Mouse (Mus musculus) forelimb bud, embryonic 11.5 days (tissue): ENCODE data around the gene Olfr106-ps.

Experiments
- DNase-seq: peaks from one replicate; pipeline ENCODE4 v3.0.0-alpha.2; 2012; ENCODE audit warnings: low read depth, low spot score

Olfr106-ps gene

GRCm38 (mm10) chr17:37390093-37390492 is at the start of gene Olfr106-ps:
Olfr106-ps (plus strand) TSS chr17:37390393.
- no peak for DNase-seq

- no peak for DNase-seq
Measured at GRCm38 (mm10) chr17:37359282-37359681, 30.9 kb upstream of the Olfr106-ps start, which contains the start of gene Olfr104-ps. Olfr104-ps (plus strand) TSS chr17:37359582.

- no peak for DNase-seq
Measured at GRCm38 (mm10) chr17:37378733-37379132, 11.5 kb upstream of the Olfr106-ps start, which contains the start of gene Olfr105-ps. Olfr105-ps (plus strand) TSS chr17:37379033.

GRCm38 (mm10) chr17:37398926-37399325 is 8.7 kb downstream of the Olfr106-ps start, which contains the start of gene Olfr107:
Olfr107 (plus strand) TSS chr17:37399226.
- no peak for DNase-seq

GRCm38 (mm10) chr17:37413380-37413779 is 23.2 kb downstream of the Olfr106-ps start:
- no peak for DNase-seq

GRCm38 (mm10) chr17:37445180-37445579 is 55.0 kb downstream of the Olfr106-ps start, which contains the start of gene Olfr108:
Olfr108 (plus strand) TSS chr17:37445480.
- no peak for DNase-seq
